Mouse (Mus musculus) forebrain, embryonic 13.5 days (tissue): Measurements from ENCODE around the gene Phtf2. TPM values are rescaled to one million over a fixed set of nuclear protein-coding genes. Genes with fewer than 3 reads are reported as not detected.

Experiments used
- ATAC-seq: fragments of 200-750 bp; cut with Nextera tagmentation; 2 replicates; pipeline ENCODE4 v1.8.0; 2017
- H3K27ac ChIP-seq: fragments of 300-500 bp; sonication (generic); 2 replicates; pipeline ENCODE4 v1.5.1; 2015; ENCODE audit warnings: inconsistent platforms, mild to moderate bottlenecking, moderate library complexity
- H3K27me3 ChIP-seq: fragments of 300-500 bp; sonication (generic); 2 replicates; pipeline ENCODE4 v1.6.1; 2015; ENCODE audit warnings: mild to moderate bottlenecking, inconsistent platforms
- H3K36me3 ChIP-seq: fragments of 300-500 bp; sonication (generic); 2 replicates; pipeline ENCODE4 v1.6.1; 2015; ENCODE audit warnings: mild to moderate bottlenecking, inconsistent platforms; ENCODE audit not compliant: poor library complexity, severe bottlenecking
- H3K4me1 ChIP-seq: fragments of 300-500 bp; sonication (generic); 2 replicates; pipeline ENCODE4 v1.6.1; 2015; ENCODE audit warnings: inconsistent platforms
- H3K4me2 ChIP-seq: fragments of 300-500 bp; sonication (generic); 2 replicates; pipeline ENCODE4 v1.6.1; 2015; ENCODE audit warnings: inconsistent platforms, mild to moderate bottlenecking, moderate library complexity
- H3K4me3 ChIP-seq: fragments of 300-500 bp; sonication (generic); 2 replicates; pipeline ENCODE4 v1.5.1; 2015; ENCODE audit warnings: mild to moderate bottlenecking, inconsistent platforms
- H3K9ac ChIP-seq: fragments of 300-500 bp; sonication (generic); 2 replicates; pipeline ENCODE4 v1.6.1; 2015; ENCODE audit warnings: mild to moderate bottlenecking, inconsistent platforms
- H3K9me3 ChIP-seq: fragments of 300-500 bp; sonication (generic); replicated peaks from 2 replicates; pipeline ENCODE4 v1.6.1; 2016; ENCODE audit warnings: inconsistent platforms
- WGBS: fragments of 180-500 bp; shearing (Covaris S2); methylation state at CpG from one replicate; pipeline ENCODE4 v1.1.7; 2015; 5-methylcytosine and 5-hydroxymethylcytosine counted together
- polyA plus RNA-seq: library from polyadenylated mRNA; unstranded; fragments of >200 nt; fragmentation: Nextera tagmentation; extraction: Ambion mirVana; gene quantifications from 2 replicates; pipeline ENCODE4 v1.2.1, GENCODE M21; 2015

Phtf2 gene
- polyA plus RNA-seq, 1 experiment from 2014 or later, result 20.7 TPM

DNA sequence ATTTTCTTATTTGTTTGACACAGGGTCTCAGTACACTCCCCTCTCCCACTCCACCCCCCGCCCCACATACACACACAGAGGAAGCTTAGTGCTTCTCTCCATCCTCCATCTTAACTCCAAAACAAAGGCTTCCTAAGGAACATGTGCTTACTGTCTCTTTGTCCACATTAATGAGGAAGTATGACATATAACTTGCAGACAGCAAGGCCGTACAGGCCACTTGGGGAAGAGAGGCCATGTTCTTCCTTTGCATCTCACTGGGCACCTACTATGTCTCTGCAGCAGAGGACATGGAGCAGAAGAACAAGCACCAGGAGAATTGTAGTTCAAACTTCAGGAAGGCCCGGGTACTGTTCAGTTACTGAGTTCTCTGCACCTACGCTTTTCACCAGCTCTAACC is 21.4 kb downstream of the Phtf2 start:
- 91% methylated on average over 4 of the region's 4 CpGs for WGBS
- Histone ChIP-seq H3K27ac (no peak overlapping the region), H3K4me1 (peaks cover 10% of the 10 kb centered on the region), H3K4me2 (no peak overlapping the region), H3K4me3 (no peak overlapping the region), H3K9me3 (no peaks in the 10 kb centered on the region), H3K9ac (no peak overlapping the region), H3K27me3 (no peaks in the 10 kb centered on the region), H3K36me3 (peaks cover 4% of the 10 kb centered on the region; the same call in 1 of the 2 replicates)
- ATAC-seq, result no peak

GRCm38 (mm10) chr5:20858404-20858803 is 23.5 kb downstream of the Phtf2 start:
- no peak overlapping the region for H3K9ac ChIP-seq
- no peaks in the 10 kb centered on the region for H3K27me3 ChIP-seq
- no peak overlapping the region for H3K4me2 ChIP-seq
- H3K36me3 ChIP-seq, result peaks cover 4% of the 10 kb centered on the region; the same call in 1 of the 2 replicates
- H3K4me3 ChIP-seq, result no peak overlapping the region
- no peaks in the 10 kb centered on the region for H3K9me3 ChIP-seq
- WGBS, result 97% methylated on average over 2 of the region's 2 CpGs
- no peak for ATAC-seq
- H3K27ac ChIP-seq, result no peak overlapping the region
- peaks cover 3% of the 10 kb centered on the region; the same call in 1 of the 2 replicates for H3K4me1 ChIP-seq

GRCm38 (mm10) chr5:20855066-20855465 is 26.9 kb downstream of the Phtf2 start:
- Histone ChIP-seq H3K4me1 (peaks cover 3% of the 10 kb centered on the region; the same call in 1 of the 2 replicates), H3K36me3 (peaks cover 4% of the 10 kb centered on the region; the same call in 1 of the 2 replicates), H3K27ac (no peak overlapping the region), H3K9me3 (no peaks in the 10 kb centered on the region), H3K9ac (no peak overlapping the region), H3K27me3 (no peaks in the 10 kb centered on the region), H3K4me3 (no peak overlapping the region), H3K4me2 (no peak overlapping the region)
- 91% methylated on average over 4 of the region's 4 CpGs for WGBS
- no peak for ATAC-seq

GRCm38 (mm10) chr5:20847010-20847409 is 34.9 kb downstream of the Phtf2 start:
- Histone ChIP-seq H3K9ac (no peak overlapping the region), H3K36me3 (no peaks in the 10 kb centered on the region), H3K4me3 (no peak overlapping the region), H3K9me3 (no peaks in the 10 kb centered on the region), H3K4me1 (peaks cover 3% of the 10 kb centered on the region; the same call in 1 of the 2 replicates), H3K4me2 (no peak overlapping the region), H3K27ac (no peak overlapping the region), H3K27me3 (no peaks in the 10 kb centered on the region)
- ATAC-seq, result no peak
- 98% methylated on average over 2 of the region's 2 CpGs for WGBS

GRCm38 (mm10) chr5:20843816-20844215 is 38.1 kb downstream of the Phtf2 start:
- Histone ChIP-seq H3K4me2 (no peak overlapping the region), H3K9me3 (no peaks in the 10 kb centered on the region), H3K36me3 (no peaks in the 10 kb centered on the region), H3K27me3 (no peaks in the 10 kb centered on the region), H3K27ac (no peak overlapping the region), H3K9ac (no peak overlapping the region), H3K4me3 (no peak overlapping the region), H3K4me1 (peaks cover 10% of the 10 kb centered on the region; the same call in 1 of the 2 replicates)
- peak; percentile 76 for ATAC-seq
- 48% methylated on average over 2 of the region's 2 CpGs for WGBS

DNA sequence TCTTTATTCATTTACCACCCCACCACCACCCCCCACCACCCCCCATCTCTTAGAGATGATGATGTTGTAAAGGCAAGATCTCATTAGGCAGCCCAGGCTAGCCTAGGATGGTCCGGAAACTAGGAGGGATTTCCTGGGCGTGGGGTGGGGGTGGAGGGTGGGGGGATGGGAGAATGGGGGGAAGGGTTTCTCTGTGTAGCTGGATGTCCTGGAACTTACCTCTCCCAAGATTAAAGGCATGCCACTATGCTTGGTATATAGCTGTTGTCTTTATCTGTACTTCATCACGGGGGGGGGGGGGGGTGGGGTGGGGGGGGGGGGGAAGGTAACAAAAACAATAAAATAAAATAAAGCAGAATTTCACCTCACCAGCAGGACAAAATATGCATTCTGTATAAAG is 38.5 kb downstream of the Phtf2 start:
- peak; percentile 78 for ATAC-seq

DNA sequence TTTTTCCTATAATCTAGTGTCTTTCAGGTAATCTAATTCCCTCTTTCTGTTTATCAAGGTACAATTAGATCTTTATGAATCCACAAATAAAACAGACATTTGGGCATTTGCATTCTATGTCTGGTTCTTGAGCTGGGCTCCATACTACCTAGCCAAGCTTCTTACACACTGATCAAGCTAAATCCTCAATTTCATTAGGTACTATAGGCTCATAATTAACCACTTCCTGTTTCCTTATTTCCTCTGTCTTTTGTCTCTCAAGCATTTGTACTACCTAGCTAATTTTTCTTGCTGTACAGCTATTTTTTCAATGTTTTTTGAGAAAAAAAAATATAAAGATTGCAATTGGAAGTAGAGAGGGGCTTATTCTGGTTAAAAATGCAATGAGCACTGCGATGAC is 44.8 kb downstream of the Phtf2 start:
- 98% methylated on average over 1 of the region's 1 CpGs for WGBS
- no peak for ATAC-seq
- H3K9me3 ChIP-seq, result no peaks in the 10 kb centered on the region
- H3K4me3 ChIP-seq, result no peak overlapping the region
- no peak overlapping the region for H3K27ac ChIP-seq
- 0 out of 2 replicates have a peak, but pooled peaks cover 3% of the 10 kb centered on the region for H3K36me3 ChIP-seq
- no peaks in the 10 kb centered on the region for H3K27me3 ChIP-seq
- H3K9ac ChIP-seq, result no peak overlapping the region
- 0 out of 2 replicates have a peak, but pooled peaks cover 7% of the 10 kb centered on the region for H3K4me1 ChIP-seq
- H3K4me2 ChIP-seq, result no peak overlapping the region

More for the DNA sequence above, 38.5 kb downstream of the Phtf2 start:
- Histone ChIP-seq H3K9ac (no peak overlapping the region), H3K9me3 (no peaks in the 10 kb centered on the region), H3K4me2 (no peak overlapping the region), H3K27me3 (no peaks in the 10 kb centered on the region), H3K4me3 (no peak overlapping the region), H3K4me1 (peaks cover 10% of the 10 kb centered on the region; the same call in 1 of the 2 replicates), H3K27ac (no peak overlapping the region), H3K36me3 (no peaks in the 10 kb centered on the region)
- 100% methylated on average over 1 of the region's 3 CpGs for WGBS

DNA sequence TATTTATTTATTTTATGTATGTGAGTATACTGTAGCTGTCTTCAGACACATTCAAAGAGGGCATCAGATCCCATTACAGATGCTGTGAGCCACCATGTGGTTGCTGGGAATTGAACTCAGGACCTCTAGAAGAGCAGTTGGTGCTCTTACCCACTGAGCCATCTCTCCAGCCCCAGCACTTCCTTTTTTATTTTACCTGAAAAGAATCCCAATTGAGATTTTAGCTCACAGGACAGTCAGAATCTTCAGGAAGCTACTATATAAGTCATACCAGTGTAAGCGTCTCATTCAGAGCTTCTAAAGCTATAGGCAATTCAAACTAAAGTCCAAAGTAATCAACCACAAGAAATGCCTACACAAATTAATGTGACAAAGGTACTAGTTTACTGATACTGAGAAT is 47.5 kb downstream of the Phtf2 start:
- Histone ChIP-seq H3K9ac (no peak overlapping the region), H3K9me3 (no peaks in the 10 kb centered on the region), H3K4me3 (no peak overlapping the region), H3K4me1 (no peaks in the 10 kb centered on the region), H3K4me2 (no peak overlapping the region), H3K27me3 (no peaks in the 10 kb centered on the region), H3K27ac (no peak overlapping the region), H3K36me3 (0 out of 2 replicates have a peak, but pooled peaks cover 3% of the 10 kb centered on the region)
- 96% methylated on average over 1 of the region's 1 CpGs for WGBS
- ATAC-seq, result no peak

DNA sequence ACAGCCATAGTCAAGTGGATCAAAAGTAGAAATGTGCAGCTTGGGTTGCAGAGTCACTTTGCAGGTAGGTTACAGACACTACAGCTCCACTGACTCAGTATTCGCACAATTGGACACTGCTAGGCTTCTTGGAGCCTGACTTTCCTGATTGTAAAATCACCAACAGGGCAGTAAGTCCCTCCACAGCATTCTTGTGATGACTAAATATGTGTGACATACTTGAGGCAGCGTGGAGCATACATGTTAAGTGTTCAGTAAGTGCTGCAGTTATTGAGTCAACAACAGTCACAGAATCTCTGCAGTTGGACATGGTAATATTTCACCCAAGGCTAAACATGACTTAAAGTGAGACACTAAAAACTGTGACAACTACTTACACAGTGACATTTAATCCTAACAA is 50.5 kb downstream of the Phtf2 start:
- WGBS, result 95% methylated on average over 2 of the region's 2 CpGs
- no peaks in the 10 kb centered on the region for H3K27me3 ChIP-seq

GRCm38 (mm10) chr5:20830717-20831116 is 51.2 kb downstream of the Phtf2 start:
- Histone ChIP-seq H3K4me1 (no peaks in the 10 kb centered on the region), H3K4me2 (no peak overlapping the region), H3K27ac (no peak overlapping the region), H3K9me3 (no peaks in the 10 kb centered on the region), H3K27me3 (no peaks in the 10 kb centered on the region), H3K9ac (no peak overlapping the region), H3K4me3 (no peak overlapping the region), H3K36me3 (no peaks in the 10 kb centered on the region)
- no peak for ATAC-seq
- WGBS, result 100% methylated on average over 1 of the region's 1 CpGs

More for the DNA sequence above, 50.5 kb downstream of the Phtf2 start:
- Histone ChIP-seq H3K4me1 (no peaks in the 10 kb centered on the region), H3K36me3 (no peaks in the 10 kb centered on the region), H3K4me3 (no peak overlapping the region), H3K9me3 (no peaks in the 10 kb centered on the region), H3K9ac (no peak overlapping the region), H3K27ac (no peak overlapping the region), H3K4me2 (no peak overlapping the region)
- no peak for ATAC-seq

- H3K4me2 ChIP-seq, result no peak overlapping the region
- ATAC-seq, result no peak
- H3K9me3 ChIP-seq, result no peaks in the 10 kb centered on the region
- H3K36me3 ChIP-seq, result no peaks in the 10 kb centered on the region
- H3K9ac ChIP-seq, result no peak overlapping the region
- no peaks in the 10 kb centered on the region for H3K4me1 ChIP-seq
- 89% methylated on average over 1 of the region's 1 CpGs for WGBS
- no peak overlapping the region for H3K4me3 ChIP-seq
- no peaks in the 10 kb centered on the region for H3K27me3 ChIP-seq
- H3K27ac ChIP-seq, result no peak overlapping the region
Observed at GRCm38 (mm10) chr5:20821647-20822046, 60.3 kb downstream of the Phtf2 start.

GRCm38 (mm10) chr5:20821122-20821521 is 60.8 kb downstream of the Phtf2 start:
- Histone ChIP-seq H3K27me3 (no peaks in the 10 kb centered on the region), H3K9me3 (no peaks in the 10 kb centered on the region), H3K4me2 (no peak overlapping the region), H3K4me3 (no peak overlapping the region), H3K4me1 (no peaks in the 10 kb centered on the region), H3K27ac (no peak overlapping the region), H3K9ac (no peak overlapping the region), H3K36me3 (no peaks in the 10 kb centered on the region)
- no peak for ATAC-seq

- no peak overlapping the region for H3K27ac ChIP-seq
- H3K4me1 ChIP-seq, result no peaks in the 10 kb centered on the region
- H3K9me3 ChIP-seq, result no peaks in the 10 kb centered on the region
- no peaks in the 10 kb centered on the region for H3K36me3 ChIP-seq
- no peak overlapping the region for H3K4me2 ChIP-seq
- no peak overlapping the region for H3K4me3 ChIP-seq
- no peaks in the 10 kb centered on the region for H3K27me3 ChIP-seq
- no peak overlapping the region for H3K9ac ChIP-seq
- no peak for ATAC-seq
- WGBS, result 93% methylated on average over 2 of the region's 2 CpGs
Observed at GRCm38 (mm10) chr5:20815094-20815493, 66.8 kb downstream of the Phtf2 start.
